Mouse (Mus musculus) forebrain, embryonic 16.5 days (tissue): ENCODE measurements around the gene Aar2. TPM values are rescaled to one million over a fixed set of nuclear protein-coding genes. Genes with fewer than 3 reads are reported as not detected.

Experiments
- ATAC-seq: fragments of 200-750 bp; cut with Nextera tagmentation; 2 replicates; pipeline ENCODE4 v1.8.0; 2017; ENCODE audit warnings: mild to moderate bottlenecking, moderate library complexity
- H3K27ac ChIP-seq: fragments of 300-500 bp; sonication (generic); 2 replicates; pipeline ENCODE4 v1.5.1; 2014; ENCODE audit warnings: low read length, control low read depth
- H3K27me3 ChIP-seq: fragments of 300-500 bp; sonication (generic); replicated peaks from 2 replicates; pipeline ENCODE4 v1.6.1; 2014; ENCODE audit warnings: low read length; ENCODE audit not compliant: control insufficient read depth, insufficient read depth
- H3K36me3 ChIP-seq: fragments of 300-500 bp; sonication (generic); 2 replicates; pipeline ENCODE4 v1.6.1; 2014; ENCODE audit not compliant: control insufficient read depth, insufficient read depth
- H3K4me1 ChIP-seq: fragments of 300-500 bp; sonication (generic); replicated peaks from 2 replicates; pipeline ENCODE4 v1.6.1; 2014; ENCODE audit warnings: low read length; ENCODE audit not compliant: control insufficient read depth, insufficient read depth
- H3K4me2 ChIP-seq: fragments of 300-500 bp; sonication (generic); 2 replicates; pipeline ENCODE4 v1.6.1; 2014; ENCODE audit warnings: mild to moderate bottlenecking, low read length, control low read depth
- H3K4me3 ChIP-seq: fragments of 300-500 bp; sonication (generic); replicated peaks from 2 replicates; pipeline ENCODE4 v1.5.1; 2014; ENCODE audit warnings: mild to moderate bottlenecking, low read length, control low read depth
- H3K9ac ChIP-seq: fragments of 300-500 bp; sonication (generic); replicated peaks from 2 replicates; pipeline ENCODE4 v1.6.1; 2014; ENCODE audit warnings: low read depth, low read length, control low read depth
- H3K9me3 ChIP-seq: fragments of 300-500 bp; sonication (generic); 2 replicates; pipeline ENCODE4 v1.6.1; 2016; ENCODE audit warnings: low read length; ENCODE audit not compliant: control insufficient read depth
- WGBS: fragments of 180-500 bp; shearing (Covaris S2); extraction: QIAGEN DNeasy Blood & Tissue Kit; methylation state at CpG from one replicate; pipeline ENCODE4 v1.1.7; 2014; 5-methylcytosine and 5-hydroxymethylcytosine counted together
- polyA plus RNA-seq: library from polyadenylated mRNA; unstranded; fragments of >200 nt; fragmentation: Nextera tagmentation; extraction: Ambion mirVana; gene quantifications from 2 replicates; pipeline ENCODE4 v1.2.1, GENCODE M21; 2015

The Aar2 gene
- polyA plus RNA-seq, 1 experiment from 2014 or later, result 45.9 TPM

GRCm38 (mm10) chr2:156582887-156583286 is 35.5 kb downstream of the Aar2 start:
- no peak overlapping the region for H3K27ac ChIP-seq
- peaks cover 16% of the 10 kb centered on the region for H3K4me1 ChIP-seq
- no peak for ATAC-seq
- no peaks in the 10 kb centered on the region for H3K27me3 ChIP-seq
- H3K4me3 ChIP-seq, result no peak overlapping the region
- no peaks in the 10 kb centered on the region for H3K36me3 ChIP-seq
- no peak overlapping the region for H3K9ac ChIP-seq
- H3K4me2 ChIP-seq, result no peak overlapping the region
- no peaks in the 10 kb centered on the region for H3K9me3 ChIP-seq
- 93% methylated on average over 10 of the region's 10 CpGs for WGBS

DNA sequence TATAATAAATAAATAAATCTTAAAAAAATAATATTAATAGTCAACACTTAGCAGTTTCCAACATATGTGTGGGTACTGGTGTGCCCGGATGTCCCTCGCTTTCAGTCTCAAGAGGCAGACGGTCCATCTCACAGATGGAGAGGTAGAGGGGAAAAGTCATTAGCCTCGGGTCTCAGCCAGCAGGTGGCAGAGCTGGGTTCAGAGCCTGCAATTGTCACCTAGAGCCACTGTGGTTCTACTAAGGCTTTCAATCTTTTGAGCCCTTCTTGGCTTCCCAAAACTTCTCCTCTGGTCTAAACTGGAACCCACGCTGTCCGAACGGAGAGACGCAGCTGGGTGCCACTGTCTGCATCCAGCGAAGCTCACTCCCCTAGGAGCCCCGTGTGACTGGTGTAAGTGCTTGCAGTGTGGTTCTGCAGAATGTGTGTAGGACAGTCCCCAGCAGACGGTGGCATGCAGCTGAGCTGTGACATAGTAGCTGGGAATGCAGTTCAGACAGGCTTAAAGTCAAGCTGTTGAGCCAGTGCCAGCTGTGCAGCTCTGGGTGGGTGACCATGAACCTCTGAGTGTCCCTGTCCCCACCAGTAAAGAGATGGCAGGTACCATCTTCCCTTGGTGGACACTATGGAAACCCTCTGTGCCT is 36.9 kb downstream of the Aar2 start:
- Histone ChIP-seq H3K27me3 (no peaks in the 10 kb centered on the region), H3K4me3 (no peak overlapping the region), H3K4me2 (peak overlapping the region; percentile 38; the same call in 1 of the 2 replicates), H3K36me3 (no peaks in the 10 kb centered on the region), H3K9me3 (no peaks in the 10 kb centered on the region), H3K4me1 (peaks cover 16% of the 10 kb centered on the region), H3K9ac (no peak overlapping the region), H3K27ac (no peak overlapping the region)
- ATAC-seq, result no peak; the same call in 1 of the 2 replicates
- 57% methylated on average over 11 of the region's 11 CpGs for WGBS

GRCm38 (mm10) chr2:156584797-156585471 is 37.5 kb downstream of the Aar2 start:
- peak; percentile 74 for ATAC-seq
- Histone ChIP-seq H3K27me3 (no peaks in the 10 kb centered on the region), H3K27ac (no peak overlapping the region), H3K4me2 (peak overlapping the region; percentile 38), H3K9ac (no peak overlapping the region), H3K4me1 (peaks cover 16% of the 10 kb centered on the region), H3K9me3 (no peaks in the 10 kb centered on the region), H3K36me3 (no peaks in the 10 kb centered on the region), H3K4me3 (0 out of 2 replicates have a peak overlapping the region, but pooled peaks have one; percentile 10)
- WGBS, result 8% methylated on average over 14 of the region's 14 CpGs

DNA sequence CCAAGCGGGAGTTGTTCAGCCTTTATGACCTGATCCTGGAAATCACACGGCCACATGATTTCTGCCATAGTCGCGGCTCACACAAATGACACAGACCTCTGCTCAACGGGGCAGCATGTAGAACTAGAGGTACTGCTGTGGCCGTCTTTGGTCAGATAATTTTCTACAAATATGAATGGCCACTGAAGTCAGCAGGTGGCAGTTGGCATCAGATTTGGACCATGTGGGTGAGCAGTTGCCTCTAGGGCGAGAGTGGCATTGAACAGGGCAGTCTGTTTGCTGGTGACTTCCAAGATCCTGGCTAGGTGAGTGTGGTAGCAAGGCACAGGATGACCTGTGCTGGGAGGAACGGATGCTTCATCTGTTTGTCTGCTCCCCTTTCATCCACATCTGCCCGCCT is 42.1 kb downstream of the Aar2 start:
- peaks cover 14% of the 10 kb centered on the region for H3K4me1 ChIP-seq
- no peak overlapping the region for H3K9ac ChIP-seq
- no peak for ATAC-seq
- H3K4me3 ChIP-seq, result no peak overlapping the region
- H3K36me3 ChIP-seq, result no peaks in the 10 kb centered on the region
- H3K9me3 ChIP-seq, result no peaks in the 10 kb centered on the region
- 90% methylated on average over 9 of the region's 9 CpGs for WGBS
- no peak overlapping the region for H3K4me2 ChIP-seq
- H3K27me3 ChIP-seq, result no peaks in the 10 kb centered on the region
- H3K27ac ChIP-seq, result no peak overlapping the region

DNA sequence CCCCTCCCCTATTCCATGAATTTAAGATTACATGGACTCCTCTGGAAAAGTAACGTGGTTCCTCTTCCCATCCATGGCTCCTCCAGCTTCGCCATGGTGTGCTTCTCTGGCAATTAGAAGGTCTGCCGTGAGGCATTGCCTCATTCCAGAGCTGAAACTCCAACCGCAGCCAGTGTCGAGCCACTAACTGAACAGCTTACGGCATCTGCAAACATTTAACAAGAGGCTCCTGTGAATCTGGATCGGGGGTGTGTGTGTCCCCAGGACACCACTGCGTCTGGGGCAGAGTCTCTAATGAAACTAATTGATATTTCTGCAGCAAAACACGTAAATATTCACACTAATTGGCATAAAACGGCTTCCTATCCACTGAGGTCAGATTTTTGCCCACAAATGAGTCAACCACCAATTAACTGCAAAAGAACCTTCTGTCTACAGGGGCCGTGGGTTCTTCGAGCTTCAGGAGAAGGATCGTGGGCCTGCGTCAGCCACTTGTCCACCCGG is 47.7 kb downstream of the Aar2 start:
- Histone ChIP-seq H3K4me2 (no peak overlapping the region), H3K4me1 (no peaks in the 10 kb centered on the region), H3K4me3 (no peak overlapping the region), H3K36me3 (no peaks in the 10 kb centered on the region), H3K27me3 (no peaks in the 10 kb centered on the region), H3K9me3 (no peaks in the 10 kb centered on the region), H3K9ac (no peak overlapping the region), H3K27ac (no peak overlapping the region)
- 40% methylated on average over 15 of the region's 15 CpGs for WGBS
- no peak for ATAC-seq

DNA sequence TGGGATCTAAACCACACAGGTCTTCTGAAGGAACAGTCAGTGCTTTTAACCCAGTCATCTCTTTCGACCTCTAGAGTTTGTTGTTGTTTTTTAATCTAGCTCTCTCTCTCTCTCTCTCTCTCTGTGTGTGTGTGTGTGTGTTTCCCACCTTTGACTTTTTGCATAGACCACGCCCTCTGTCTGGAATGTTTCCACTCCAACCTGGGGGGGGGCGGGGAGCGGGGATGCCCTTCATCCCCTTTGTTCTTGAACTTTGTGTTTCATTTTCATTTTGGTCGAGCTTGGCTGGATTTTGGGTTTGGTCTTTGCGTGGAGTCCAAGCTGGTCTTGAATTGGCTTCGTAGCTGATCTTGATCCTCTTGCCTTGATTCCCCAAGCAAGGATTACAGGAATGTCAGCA is 55.2 kb downstream of the Aar2 start:
- Histone ChIP-seq H3K9me3 (no peaks in the 10 kb centered on the region), H3K4me2 (no peak overlapping the region), H3K9ac (no peak overlapping the region), H3K27me3 (no peaks in the 10 kb centered on the region), H3K4me1 (no peaks in the 10 kb centered on the region), H3K36me3 (no peaks in the 10 kb centered on the region), H3K4me3 (no peak overlapping the region), H3K27ac (no peak overlapping the region)
- no peak for ATAC-seq
- 78% methylated on average over 7 of the region's 7 CpGs for WGBS

GRCm38 (mm10) chr2:156603671-156604070 is 56.3 kb downstream of the Aar2 start:
- no peak for ATAC-seq
- H3K4me2 ChIP-seq, result no peak overlapping the region
- WGBS, result 82% methylated on average over 9 of the region's 9 CpGs
- H3K9me3 ChIP-seq, result no peaks in the 10 kb centered on the region
- H3K4me1 ChIP-seq, result no peaks in the 10 kb centered on the region
- no peaks in the 10 kb centered on the region for H3K36me3 ChIP-seq
- no peaks in the 10 kb centered on the region for H3K27me3 ChIP-seq
- H3K9ac ChIP-seq, result no peak overlapping the region
- no peak overlapping the region for H3K27ac ChIP-seq
- H3K4me3 ChIP-seq, result no peak overlapping the region

GRCm38 (mm10) chr2:156605144-156605543 is 57.8 kb downstream of the Aar2 start:
- H3K4me3 ChIP-seq, result no peak overlapping the region
- 67% methylated on average over 3 of the region's 3 CpGs for WGBS
- no peak overlapping the region for H3K4me2 ChIP-seq
- no peak for ATAC-seq
- H3K27me3 ChIP-seq, result no peaks in the 10 kb centered on the region
- no peaks in the 10 kb centered on the region for H3K4me1 ChIP-seq
- H3K36me3 ChIP-seq, result no peaks in the 10 kb centered on the region
- no peak overlapping the region for H3K9ac ChIP-seq
- no peaks in the 10 kb centered on the region for H3K9me3 ChIP-seq
- no peak overlapping the region for H3K27ac ChIP-seq

DNA sequence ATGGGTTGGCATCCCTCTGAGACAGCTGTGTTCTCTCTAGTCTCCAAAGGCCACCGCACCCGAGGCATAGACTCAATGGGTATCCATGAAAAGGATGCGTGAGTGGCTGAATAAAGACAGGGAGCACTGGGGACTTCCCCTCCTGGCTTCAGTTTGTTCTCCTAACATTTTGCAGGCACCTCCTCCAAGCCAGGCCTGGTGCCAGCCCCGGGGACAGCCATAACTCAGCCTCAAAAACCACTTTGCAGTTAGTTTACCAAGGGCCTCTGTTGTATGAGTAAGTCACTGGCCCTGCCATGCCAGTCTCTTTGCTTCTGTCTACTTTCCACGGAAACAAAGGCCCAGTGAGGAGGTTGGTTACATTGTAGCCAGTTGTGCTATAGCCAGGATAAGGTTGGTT is 58.6 kb downstream of the Aar2 start:
- Histone ChIP-seq H3K4me1 (no peaks in the 10 kb centered on the region), H3K27me3 (no peaks in the 10 kb centered on the region), H3K27ac (no peak overlapping the region), H3K9me3 (no peaks in the 10 kb centered on the region), H3K4me2 (no peak overlapping the region), H3K36me3 (no peaks in the 10 kb centered on the region), H3K9ac (no peak overlapping the region), H3K4me3 (no peak overlapping the region)
- ATAC-seq, result no peak
- 72% methylated on average over 5 of the region's 5 CpGs for WGBS
